Mouse (Mus musculus) megakaryocyte progenitor cell, adult 5-6 weeks (primary cell): ENCODE results near the gene Nupr1. TPM values are rescaled to one million over a fixed set of nuclear protein-coding genes. Genes with fewer than 3 reads are reported as not detected.

Source experiments
- ATAC-seq: replicated peaks from 2 replicates; pipeline ENCODE4 v1.8.0; 2016; ENCODE audit warnings: mild to moderate bottlenecking, moderate TSS enrichment, inconsistent platforms; ENCODE audit not compliant: poor library complexity
- total RNA-seq, 2 experiments: library from RNA; stranded (forward) in 1 of 2; stranded (reverse) in 1 of 2; fragments of 157-497, 149-512 nt in 1 of 2; fragments of 200-1000 nt in 1 of 2; gene quantifications; 2 replicates each; pipeline versions ENCODE4 v1.2.3 to v1.2.4; 2015 to 2017

Nupr1 gene
- total RNA-seq, 2 experiments from 2014 or later: 0.17 to 0.92 TPM

GRCm38 (mm10) chr7:126644345-126644744 lies 13.7 kb upstream of the Nupr1 start:
- no peak for ATAC-seq

GRCm38 (mm10) chr7:126643244-126643617 lies 12.6 kb upstream of the Nupr1 start:
- peak; percentile 11; the same call in 1 of the 2 replicates for ATAC-seq

GRCm38 (mm10) chr7:126642545-126643243 lies 12.0 kb upstream of the Nupr1 start:
- peak; percentile 23; the same call in 1 of the 2 replicates for ATAC-seq

- ATAC-seq: peak; percentile 91
Measured at GRCm38 (mm10) chr7:126636733-126637520, 6.3 kb upstream of the Nupr1 start.

GRCm38 (mm10) chr7:126635375-126635774 lies 4.7 kb upstream of the Nupr1 start:
- no peak for ATAC-seq

- ATAC-seq: peak; percentile 61
Measured at GRCm38 (mm10) chr7:126632478-126632877, 1.8 kb upstream of the Nupr1 start.

- ATAC-seq: no peak
Measured at GRCm38 (mm10) chr7:126629915-126630314, 746 bp downstream of the Nupr1 start.

GRCm38 (mm10) chr7:126628111-126628510 lies 2.5 kb downstream of the Nupr1 start:
- ATAC-seq: no peak

- no peak for ATAC-seq
Measured at GRCm38 (mm10) chr7:126625807-126626600, 4.7 kb downstream of the Nupr1 start.

- ATAC-seq: peak; percentile 55
Measured at GRCm38 (mm10) chr7:126625369-126625768, 5.3 kb downstream of the Nupr1 start.

- ATAC-seq: no peak
Measured at GRCm38 (mm10) chr7:126624774-126625173, 5.9 kb downstream of the Nupr1 start.

- peak; percentile 45; the same call in 1 of the 2 replicates for ATAC-seq
Measured at GRCm38 (mm10) chr7:126623381-126623780, 7.3 kb downstream of the Nupr1 start.

GRCm38 (mm10) chr7:126621452-126622359 lies 9.0 kb downstream of the Nupr1 start:
- peak; percentile 81 for ATAC-seq

GRCm38 (mm10) chr7:126619559-126620275 lies 10.9 kb downstream of the Nupr1 start:
- ATAC-seq: no peak

- ATAC-seq: peak; percentile 45; the same call in 1 of the 2 replicates
Measured at GRCm38 (mm10) chr7:126616707-126617106, 14.0 kb downstream of the Nupr1 start.

GRCm38 (mm10) chr7:126612736-126613135 lies 17.9 kb downstream of the Nupr1 start:
- ATAC-seq: no peak

- ATAC-seq: no peak
Measured at GRCm38 (mm10) chr7:126607796-126608195, 22.9 kb downstream of the Nupr1 start.

- no peak for ATAC-seq
Measured at GRCm38 (mm10) chr7:126607064-126607463, 23.6 kb downstream of the Nupr1 start.

- peak; percentile 55 for ATAC-seq
Measured at GRCm38 (mm10) chr7:126606611-126607010, 24.1 kb downstream of the Nupr1 start.

GRCm38 (mm10) chr7:126602650-126603049 lies 28.0 kb downstream of the Nupr1 start:
- ATAC-seq: peak; percentile 51
